Mouse (Mus musculus): ENCODE data around the gene Cdx2.

DNA sequence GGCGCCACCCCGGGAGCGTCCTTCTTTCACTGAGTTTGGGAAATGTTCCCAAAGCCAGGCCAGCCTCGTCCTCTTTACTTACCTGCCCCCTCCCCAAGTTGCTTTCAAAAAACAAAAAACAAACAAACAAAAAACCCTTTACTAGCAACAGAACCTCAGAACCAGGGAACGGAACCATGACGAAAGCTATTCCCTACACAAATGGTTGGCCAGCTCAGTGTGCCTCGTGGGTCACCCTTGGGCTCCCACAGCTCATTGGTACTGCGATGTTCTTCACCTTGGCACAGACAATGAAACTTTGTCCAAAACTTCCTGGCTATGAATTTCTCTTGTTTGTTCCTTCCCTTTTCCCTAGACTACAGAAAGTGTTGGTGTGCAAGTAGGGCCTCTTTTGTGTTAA is 4.9 kb downstream of the Cdx2 start:
- TF ChIP-seq EP300 (IDR thresholded peaks at IDR 0.05; ENCODE audit: low read depth) (no peak), CTCF (IDR thresholded peaks at IDR 0.05; ENCODE audit: low read depth) (no peak)
